Mouse (Mus musculus) myocyte (in vitro differentiated cells): Measurements from ENCODE around the gene Prpf4. TPM values are rescaled to one million over a fixed set of nuclear protein-coding genes. Genes with fewer than 3 reads are reported as not detected.
A peak's percentile ranks its signal among the peaks of the same experiment; 100 is the strongest.

Experiments used
- H3K27me3 ChIP-seq: one replicate; pipeline ENCODE4 v1.6.1; 2011; ENCODE audit not compliant: control insufficient read depth, insufficient read depth, insufficient read length
- H3K36me3 ChIP-seq: one replicate; pipeline ENCODE4 v1.6.1; 2011; ENCODE audit not compliant: control insufficient read depth, insufficient read depth
- H3K4me2 ChIP-seq: one replicate; pipeline ENCODE4 v1.6.1; 2011; ENCODE audit warnings: low read depth, control low read depth
- H3K4me3 ChIP-seq: one replicate; pipeline ENCODE4 v1.5.1; 2011; ENCODE audit warnings: mild to moderate bottlenecking, control low read depth, moderate library complexity
- H3K79me2 ChIP-seq: one replicate; pipeline ENCODE4 v1.6.1; 2011; ENCODE audit not compliant: control insufficient read depth, insufficient read depth
- H3ac ChIP-seq: one replicate; pipeline ENCODE4 v1.6.1; 2011; ENCODE audit not compliant: control insufficient read depth, insufficient read length
- CEBPB ChIP-seq: IDR thresholded peaks from 2 replicates; pipeline ENCODE4 v1.6.1; 2011; ENCODE audit warnings: mild to moderate bottlenecking, moderate library complexity; ENCODE audit not compliant: poor library complexity, insufficient read depth, severe bottlenecking
- E2F4 ChIP-seq: IDR thresholded peaks from one replicate; pipeline ENCODE4 v1.6.1; 2011; ENCODE audit warnings: mild to moderate bottlenecking, control low read depth, moderate library complexity; ENCODE audit not compliant: insufficient read depth
- MAX ChIP-seq: IDR thresholded peaks from one replicate; pipeline ENCODE4 v1.6.1; 2011; ENCODE audit warnings: low read depth, mild to moderate bottlenecking, control low read depth
- MYOD1 ChIP-seq, 3 experiments: IDR thresholded peaks; one replicate each; pipeline ENCODE4 v1.6.1; 2011; ENCODE audit warnings: control low read depth in 2 of 3, low read depth in 2 of 3, mild to moderate bottlenecking in 2 of 3, moderate library complexity in 1 of 3; ENCODE audit not compliant: insufficient read length in 2 of 3, control insufficient read depth in 1 of 3
- MYOG ChIP-seq, 3 experiments: IDR thresholded peaks; one replicate each; pipeline ENCODE4 v1.6.1; 2011; ENCODE audit warnings: control low read depth in 2 of 3, low read depth in 2 of 3, mild to moderate bottlenecking in 2 of 3; ENCODE audit not compliant: insufficient read length in 2 of 3, control insufficient read depth in 1 of 3, insufficient read depth in 1 of 3
- POLR2A ChIP-seq: IDR thresholded peaks from one replicate; pipeline ENCODE4 v1.6.1; 2011; ENCODE audit warnings: low read depth, mild to moderate bottlenecking, control low read depth, moderate library complexity; ENCODE audit not compliant: insufficient read length
- POLR2AphosphoS2 ChIP-seq: IDR thresholded peaks from one replicate; pipeline ENCODE4 v1.6.1; 2011; ENCODE audit warnings: low read depth, control low read depth; ENCODE audit not compliant: insufficient read length
- REST ChIP-seq: IDR thresholded peaks from one replicate; pipeline ENCODE4 v1.6.1; 2011; ENCODE audit warnings: mild to moderate bottlenecking, control low read depth, moderate library complexity; ENCODE audit not compliant: insufficient read depth, insufficient read length
- SRF ChIP-seq: IDR thresholded peaks from one replicate; pipeline ENCODE4 v1.6.1; 2011; ENCODE audit warnings: low read depth; ENCODE audit not compliant: control insufficient read depth, insufficient read length
- TCF12 ChIP-seq: IDR thresholded peaks from one replicate; pipeline ENCODE4 v1.6.1; 2011; ENCODE audit warnings: mild to moderate bottlenecking, control low read depth; ENCODE audit not compliant: poor library complexity, insufficient read depth, severe bottlenecking
- TCF3 ChIP-seq: IDR thresholded peaks from one replicate; pipeline ENCODE4 v1.6.1; 2011; ENCODE audit warnings: low read depth, control low read depth; ENCODE audit not compliant: insufficient read length
- USF1 ChIP-seq: IDR thresholded peaks from one replicate; pipeline ENCODE4 v1.6.1; 2011; ENCODE audit warnings: low read depth, mild to moderate bottlenecking, control low read depth, moderate library complexity
- polyA plus RNA-seq: library from polyadenylated mRNA; unstranded; fragments of >200 nt; fragmentation: generic; extraction: Trizol; gene quantifications from one replicate; pipeline ENCODE4 v1.2.1, GENCODE M21; 2012; ENCODE audit warnings: missing spikeins

The Prpf4 gene
- polyA plus RNA-seq, 1 experiment, result 6.0 TPM

DNA sequence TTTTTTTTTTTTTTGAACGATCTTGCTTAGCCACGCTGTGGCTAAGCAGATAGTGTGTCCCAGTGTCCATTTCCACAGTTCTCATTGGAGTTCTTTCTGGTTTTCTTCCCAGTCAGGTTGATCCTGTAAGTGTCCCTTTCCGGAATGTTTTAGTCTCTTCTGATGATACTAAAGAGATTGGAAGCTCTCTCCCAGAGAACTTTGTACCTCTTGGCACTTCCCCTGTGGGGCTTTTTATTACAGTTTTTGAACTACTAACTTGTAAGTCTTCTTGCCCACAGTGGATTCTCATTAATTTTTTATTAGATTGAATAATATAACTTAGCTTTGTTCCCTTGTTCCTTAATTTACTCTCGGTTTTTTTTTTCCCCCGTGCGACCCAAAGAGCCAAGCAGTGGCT lies 47.0 kb upstream of the Prpf4 start:
- Histone ChIP-seq H3K79me2 (peaks cover 74% of the 10 kb centered on the region), H3K4me2 (peak overlapping the region; percentile 87), H3K27me3 (no peaks in the 10 kb centered on the region), H3K4me3 (peak overlapping the region; percentile 98), H3K36me3 (no peaks in the 10 kb centered on the region), H3ac (peak overlapping the region; percentile 83)
- TF ChIP-seq TCF12 (no peak), USF1 (no peak), REST (no peak), E2F4 (no peak), POLR2AphosphoS2 (no peak), CEBPB (no peak), POLR2A (no peak), MAX (no peak), MYOD1 (IDR thresholded peaks at IDR 0.05; ENCODE audit: control insufficient read depth in 1 of 3, insufficient read length in 2 of 3, low read depth in 2 of 3) (no peak), TCF3 (no peak), SRF (no peak)

GRCm38 (mm10) chr4:62361997-62362396 lies 46.6 kb upstream of the Prpf4 start:
- Histone ChIP-seq H3K4me2 (peak overlapping the region; percentile 87), H3K27me3 (no peaks in the 10 kb centered on the region), H3K79me2 (peaks cover 77% of the 10 kb centered on the region), H3K4me3 (peak overlapping the region; percentile 98), H3K36me3 (no peaks in the 10 kb centered on the region), H3ac (no peak overlapping the region)
- TF ChIP-seq E2F4 (no peak), MYOD1 (IDR thresholded peaks at IDR 0.05; ENCODE audit: control insufficient read depth in 1 of 3, insufficient read length in 2 of 3, low read depth in 2 of 3) (no peak), POLR2AphosphoS2 (no peak), MYOG (IDR thresholded peaks at IDR 0.05; ENCODE audit: control insufficient read depth in 1 of 3, insufficient read depth in 1 of 3, insufficient read length in 2 of 3, low read depth in 2 of 3) (no peak), REST (no peak), SRF (no peak), TCF3 (no peak), CEBPB (no peak)

DNA sequence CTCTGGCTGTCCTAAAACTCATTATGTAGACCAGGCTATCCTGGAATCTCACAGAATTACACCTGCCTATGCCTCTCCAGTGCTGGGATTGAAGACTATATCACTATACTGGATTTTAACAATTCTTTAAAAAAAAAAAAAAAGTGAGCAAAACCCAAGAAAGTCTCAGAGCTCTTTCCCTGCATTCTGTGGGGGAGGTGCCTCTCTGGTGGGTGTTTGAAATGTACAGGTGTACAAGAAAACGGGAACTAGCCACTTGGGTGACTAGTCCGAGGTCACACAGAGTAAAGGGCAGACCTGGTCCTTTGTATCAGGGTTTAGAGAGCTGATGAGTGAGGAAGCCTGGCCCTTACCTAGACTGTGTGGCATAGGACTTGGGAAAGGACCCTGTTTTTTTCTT lies 46.2 kb upstream of the Prpf4 start:
- no peaks in the 10 kb centered on the region for H3K36me3 ChIP-seq
- no peak overlapping the region for H3ac ChIP-seq
- TF ChIP-seq TCF12 (no peak), POLR2AphosphoS2 (no peak), POLR2A (no peak), MAX (no peak), REST (no peak), TCF3 (no peak), E2F4 (no peak), CEBPB (no peak), MYOD1 (IDR thresholded peaks at IDR 0.05; ENCODE audit: control insufficient read depth in 1 of 3, insufficient read length in 2 of 3, low read depth in 2 of 3) (no peak), USF1 (no peak), MYOG (IDR thresholded peaks at IDR 0.05; ENCODE audit: control insufficient read depth in 1 of 3, insufficient read depth in 1 of 3, insufficient read length in 2 of 3, low read depth in 2 of 3) (no peak), SRF (no peak)
- peaks cover 82% of the 10 kb centered on the region for H3K79me2 ChIP-seq
- H3K4me3 ChIP-seq, result peak overlapping the region; percentile 98
- no peak overlapping the region for H3K4me2 ChIP-seq
- H3K27me3 ChIP-seq, result no peaks in the 10 kb centered on the region

GRCm38 (mm10) chr4:62364299-62364698 lies 44.3 kb upstream of the Prpf4 start:
- H3K79me2 ChIP-seq, result peaks cover 75% of the 10 kb centered on the region
- no peak for TF ChIP-seq MAX
- TF ChIP-seq MYOG (IDR thresholded peaks at IDR 0.05; ENCODE audit: control insufficient read depth in 1 of 3, insufficient read depth in 1 of 3, insufficient read length in 2 of 3, low read depth in 2 of 3), result no peak
- no peak for TF ChIP-seq USF1
- no peak for TF ChIP-seq CEBPB
- no peak overlapping the region for H3K4me2 ChIP-seq
- H3K36me3 ChIP-seq, result peaks cover 1% of the 10 kb centered on the region
- H3K27me3 ChIP-seq, result no peaks in the 10 kb centered on the region
- H3K4me3 ChIP-seq, result no peak overlapping the region
- H3ac ChIP-seq, result no peak overlapping the region

DNA sequence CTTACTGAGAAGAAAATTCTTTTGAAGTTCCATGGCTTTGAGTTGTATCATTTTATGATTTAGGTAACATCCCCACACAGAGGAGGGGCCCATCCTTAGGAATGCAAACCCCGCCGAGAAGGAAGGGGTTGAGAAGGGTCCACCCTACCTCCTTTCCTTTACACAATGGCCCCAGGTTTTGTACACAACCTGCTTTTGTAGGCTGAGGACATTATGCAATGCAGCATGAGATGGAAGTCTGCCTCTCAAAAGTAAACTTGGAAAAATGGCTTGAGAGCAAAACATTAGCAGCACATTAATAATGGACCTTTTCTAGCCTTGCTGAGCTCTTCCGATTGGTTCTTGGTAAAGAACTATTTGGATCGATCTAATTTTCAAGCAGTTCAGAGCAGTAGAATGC lies 42.3 kb upstream of the Prpf4 start:
- no peak overlapping the region for H3ac ChIP-seq

More for the DNA sequence above, 42.3 kb upstream of the Prpf4 start:
- Histone ChIP-seq H3K79me2 (peaks cover 70% of the 10 kb centered on the region), H3K36me3 (peaks cover 9% of the 10 kb centered on the region), H3K4me2 (no peak overlapping the region), H3K4me3 (no peak overlapping the region), H3K27me3 (no peaks in the 10 kb centered on the region)
- TF ChIP-seq MAX, result no peak
- TF ChIP-seq SRF, result no peak
- TF ChIP-seq CEBPB, result no peak
- TF ChIP-seq REST, result no peak
- no peak for TF ChIP-seq MYOG (IDR thresholded peaks at IDR 0.05; ENCODE audit: control insufficient read depth in 1 of 3, insufficient read depth in 1 of 3, insufficient read length in 2 of 3, low read depth in 2 of 3)
- no peak for TF ChIP-seq POLR2AphosphoS2
- no peak for TF ChIP-seq USF1
- TF ChIP-seq MYOD1 (IDR thresholded peaks at IDR 0.05; ENCODE audit: control insufficient read depth in 1 of 3, insufficient read length in 2 of 3, low read depth in 2 of 3), result no peak
- no peak for TF ChIP-seq E2F4
- TF ChIP-seq POLR2A, result no peak
- no peak for TF ChIP-seq TCF3
- no peak for TF ChIP-seq TCF12
